Mouse (Mus musculus) 3T3-L1 (cell line): Measurements from ENCODE around the gene AC124108.1.

ENCODE experiments used
- DNase-seq: peaks from one replicate; pipeline ENCODE4 v3.0.0-alpha.2; 2015; ENCODE audit warnings: low read depth, low spot score

Gene AC124108.1

DNA sequence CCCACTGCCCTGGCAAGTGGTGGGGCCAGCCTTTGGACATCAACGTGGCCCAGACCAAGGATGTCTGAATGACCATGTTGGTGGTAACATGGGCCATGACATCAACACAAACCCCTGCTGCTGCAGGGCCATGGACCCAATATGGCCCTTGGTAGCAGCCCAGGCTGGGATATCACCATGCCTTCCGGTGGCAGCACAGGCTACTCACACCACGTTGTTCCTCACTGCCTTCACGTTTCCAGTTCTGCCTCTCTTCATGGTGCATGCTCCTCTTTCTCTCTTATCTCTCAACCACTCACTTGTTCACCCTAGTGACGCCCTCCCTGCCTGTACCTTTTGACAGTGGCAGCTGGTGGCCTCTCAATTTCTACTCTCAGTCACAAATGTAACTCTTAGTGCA lies 53.8 kb downstream of the AC124108.1 start:
- no peak for DNase-seq

DNA sequence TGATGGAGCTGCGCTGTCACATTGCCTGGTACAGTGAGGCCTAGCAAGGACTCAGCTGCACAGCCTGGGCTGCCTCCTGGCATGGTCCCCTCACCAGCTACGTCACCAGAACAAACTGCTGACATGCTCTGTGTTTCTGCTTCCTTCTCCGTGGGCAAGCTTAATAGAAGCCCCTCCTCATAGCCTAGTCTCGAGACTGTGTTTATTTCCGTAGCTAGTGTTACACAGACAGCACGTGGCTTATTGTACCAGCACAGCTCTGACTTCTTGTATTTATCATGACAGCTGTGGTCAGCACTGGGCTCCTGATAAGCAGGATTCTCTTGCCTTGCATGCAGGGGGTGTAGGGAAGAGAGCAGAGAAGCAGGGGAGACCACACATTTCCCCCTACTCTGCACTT lies 54.9 kb downstream of the AC124108.1 start:
- no peak for DNase-seq

- no peak for DNase-seq
These were observed 55.4 kb downstream of the AC124108.1 start for GRCm38 (mm10) chr1:132246641-132247040.

GRCm38 (mm10) chr1:132254467-132254866 lies 63.2 kb downstream of the AC124108.1 start:
- peak; percentile 28 for DNase-seq
